Mouse (Mus musculus) natural killer cell, adult 2 months (primary cell): ENCODE results near the gene Zkscan3.

Source experiments
- DNase-seq, 2 experiments: peaks; one replicate each; pipeline ENCODE4 v3.0.0; 2022; ENCODE audit warnings: low spot score in 2 of 2

The Zkscan3 gene

DNA sequence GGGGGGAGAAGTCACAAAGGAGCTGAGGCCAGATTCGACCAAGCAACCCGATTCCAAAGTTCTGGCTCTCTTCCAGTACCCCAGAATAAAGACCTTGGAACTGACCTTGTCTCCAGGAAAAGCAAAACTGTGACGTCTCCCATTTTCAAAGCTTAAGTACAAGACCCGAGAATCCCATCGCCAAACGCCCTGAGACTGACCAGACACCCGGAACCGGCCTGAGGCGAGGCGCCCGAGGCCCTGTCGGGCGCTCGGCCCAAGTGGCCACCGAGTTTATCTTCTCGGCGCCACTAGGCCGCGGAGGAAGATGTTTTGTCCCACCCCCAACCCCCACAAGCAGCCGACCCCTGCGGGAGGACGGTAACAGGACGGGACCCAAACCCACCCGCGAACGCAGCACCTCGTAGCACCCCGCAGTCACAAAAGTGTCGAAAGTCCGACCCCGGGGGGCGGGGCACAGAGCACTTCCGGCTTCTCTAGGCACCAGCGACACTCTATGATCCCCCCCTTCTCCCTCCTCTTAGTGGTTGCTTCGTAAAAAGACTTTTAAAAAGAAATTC, at the start of gene Zkscan3:
Gene Zkscan3 (minus strand): TSS at position 469 of the 560 bp plus-strand sequence.
- DNase-seq = peak; percentile 75 to 81

GRCm38 (mm10) chr13:21447856-21448614, 45.5 kb upstream of the Zkscan3 start:
- no peak for DNase-seq

- no peak for DNase-seq
Observed at GRCm38 (mm10) chr13:21446796-21447195, 44.2 kb upstream of the Zkscan3 start.

GRCm38 (mm10) chr13:21441207-21441572, 38.6 kb upstream of the Zkscan3 start:
- no peak for DNase-seq

- DNase-seq = peak in 1 of 2 experiments; percentile 15
Observed at GRCm38 (mm10) chr13:21440503-21441206, 38.1 kb upstream of the Zkscan3 start, which contains the start of gene Pgbd1. Pgbd1 (minus strand) TSS chr13:21441058.

- no peak for DNase-seq
Observed at GRCm38 (mm10) chr13:21435476-21435875, 32.9 kb upstream of the Zkscan3 start.

GRCm38 (mm10) chr13:21427631-21428030, 25.1 kb upstream of the Zkscan3 start:
- no peak for DNase-seq

DNA sequence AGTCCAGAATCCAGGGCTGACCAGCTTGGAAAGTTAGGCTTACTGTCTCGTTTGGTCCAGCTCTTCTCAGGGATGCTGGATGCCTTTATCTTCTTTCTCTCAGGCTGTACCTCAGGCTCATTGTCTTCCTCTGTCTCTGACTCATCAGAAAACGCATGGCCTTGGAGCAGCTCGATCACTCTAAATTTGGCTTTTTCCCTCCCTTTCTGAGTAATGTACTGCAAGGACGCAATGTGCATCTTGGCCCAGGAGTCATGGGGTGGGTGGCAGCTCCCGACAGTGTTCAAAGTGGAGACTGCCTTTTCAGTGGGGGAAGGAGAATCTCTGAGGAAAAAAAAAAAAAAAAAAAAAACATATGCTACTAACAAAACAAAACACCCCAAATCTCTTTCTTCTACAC, 20.7 kb upstream of the Zkscan3 start:
- DNase-seq = no peak

GRCm38 (mm10) chr13:21418865-21419264, 16.3 kb upstream of the Zkscan3 start:
- DNase-seq = no peak

DNA sequence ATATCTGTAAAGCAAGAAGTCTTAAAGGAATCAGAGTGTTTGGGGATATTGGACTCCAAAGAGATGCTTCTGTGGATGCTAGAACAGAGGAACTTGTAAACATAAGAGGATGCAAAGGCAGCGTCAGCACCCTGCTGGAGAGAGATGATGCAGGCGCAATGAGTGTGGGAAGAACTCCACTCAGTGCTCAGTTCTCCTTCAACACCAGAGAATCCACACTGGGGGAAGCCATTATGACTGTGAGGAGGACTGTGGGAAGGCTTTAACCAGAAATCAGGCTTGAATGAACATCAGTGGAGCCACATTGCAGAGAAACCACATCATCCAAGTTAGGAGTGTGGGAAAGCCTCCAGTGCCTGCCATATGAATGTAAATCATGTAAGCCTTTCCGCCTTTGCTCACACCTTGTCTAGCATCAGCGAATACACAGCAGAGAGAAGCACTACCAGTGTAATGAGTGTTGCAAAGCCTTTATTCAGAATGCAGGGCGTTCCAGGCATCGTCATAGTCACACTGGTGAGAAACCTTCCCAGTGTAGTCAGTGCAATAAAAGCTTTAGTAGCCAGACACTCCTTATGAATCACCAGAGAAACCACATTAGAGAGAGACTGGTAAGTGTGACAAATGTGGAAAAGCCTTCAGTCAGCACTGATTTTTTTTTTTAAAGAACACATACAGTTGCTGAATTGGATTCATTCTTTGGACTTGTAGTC, 14.9 kb upstream of the Zkscan3 start:
- no peak for DNase-seq

- no peak for DNase-seq
Observed at GRCm38 (mm10) chr13:21415750-21416149, 13.2 kb upstream of the Zkscan3 start.

DNA sequence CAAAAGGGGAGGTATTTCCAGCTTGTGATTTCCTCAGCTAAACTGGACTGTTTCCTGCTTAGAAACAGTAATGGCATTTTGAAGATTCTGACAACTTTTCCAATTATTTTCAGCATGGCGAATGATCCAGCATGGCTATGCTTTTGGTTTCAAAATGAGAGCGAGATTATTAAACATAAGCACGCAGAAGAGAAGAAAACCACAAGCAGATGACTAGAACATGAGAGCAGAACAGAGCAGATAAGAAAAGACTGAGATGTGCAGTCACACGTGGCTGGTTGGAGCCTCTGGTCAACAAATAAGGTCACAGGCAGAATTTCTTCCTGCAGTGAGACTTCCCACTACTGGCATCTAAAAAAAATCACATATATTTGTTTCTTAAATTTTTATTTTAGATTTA, 12.7 kb upstream of the Zkscan3 start:
- no peak for DNase-seq

DNA sequence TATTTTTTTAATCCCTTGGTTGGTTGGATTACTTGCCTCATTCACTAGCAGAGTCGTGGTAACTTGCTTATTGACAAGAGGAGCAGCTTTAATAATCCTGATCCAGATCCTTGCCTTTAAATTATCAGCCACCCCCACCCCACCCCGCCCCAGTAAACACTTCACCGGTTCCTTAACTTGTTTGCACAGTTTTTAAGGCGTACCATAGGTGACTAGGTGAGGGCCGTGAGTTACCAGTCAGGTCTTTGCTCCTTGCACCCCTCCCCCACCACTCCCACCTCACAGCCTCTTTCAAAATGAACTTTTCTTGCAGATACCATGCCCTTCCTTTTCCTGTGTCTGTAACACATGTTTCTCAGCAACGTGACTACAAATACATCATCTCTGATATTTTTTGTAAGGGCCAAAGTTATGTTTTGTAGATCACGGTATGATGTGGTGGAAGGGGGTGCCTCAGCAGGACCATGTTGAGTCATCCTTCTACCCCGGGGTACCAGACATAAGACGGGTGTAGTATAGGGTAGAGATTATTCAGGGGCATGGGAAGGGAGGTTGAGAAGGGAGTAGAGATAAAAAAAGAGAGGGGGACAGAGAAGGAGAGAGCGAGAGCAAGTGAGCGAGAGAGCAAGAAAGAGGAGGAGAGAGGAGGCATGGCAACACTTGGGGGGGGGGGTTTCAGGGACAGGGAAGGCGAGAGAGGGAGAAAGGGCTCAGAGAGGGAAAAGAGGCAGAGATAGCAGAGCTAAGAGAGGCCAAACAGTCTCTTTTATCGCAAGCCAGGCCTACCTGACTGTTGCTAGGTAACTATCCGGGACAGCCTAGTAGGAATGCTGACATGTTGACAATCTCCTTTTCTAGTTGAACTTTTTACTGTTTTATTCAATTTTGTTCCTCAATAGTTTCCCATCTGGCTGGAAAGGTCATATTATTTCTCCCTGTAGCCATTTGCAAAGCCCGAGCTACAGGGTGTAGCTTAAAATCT, 12.0 kb upstream of the Zkscan3 start:
- DNase-seq = no peak

- no peak for DNase-seq
Observed at GRCm38 (mm10) chr13:21408805-21409459, 6.4 kb upstream of the Zkscan3 start.

DNA sequence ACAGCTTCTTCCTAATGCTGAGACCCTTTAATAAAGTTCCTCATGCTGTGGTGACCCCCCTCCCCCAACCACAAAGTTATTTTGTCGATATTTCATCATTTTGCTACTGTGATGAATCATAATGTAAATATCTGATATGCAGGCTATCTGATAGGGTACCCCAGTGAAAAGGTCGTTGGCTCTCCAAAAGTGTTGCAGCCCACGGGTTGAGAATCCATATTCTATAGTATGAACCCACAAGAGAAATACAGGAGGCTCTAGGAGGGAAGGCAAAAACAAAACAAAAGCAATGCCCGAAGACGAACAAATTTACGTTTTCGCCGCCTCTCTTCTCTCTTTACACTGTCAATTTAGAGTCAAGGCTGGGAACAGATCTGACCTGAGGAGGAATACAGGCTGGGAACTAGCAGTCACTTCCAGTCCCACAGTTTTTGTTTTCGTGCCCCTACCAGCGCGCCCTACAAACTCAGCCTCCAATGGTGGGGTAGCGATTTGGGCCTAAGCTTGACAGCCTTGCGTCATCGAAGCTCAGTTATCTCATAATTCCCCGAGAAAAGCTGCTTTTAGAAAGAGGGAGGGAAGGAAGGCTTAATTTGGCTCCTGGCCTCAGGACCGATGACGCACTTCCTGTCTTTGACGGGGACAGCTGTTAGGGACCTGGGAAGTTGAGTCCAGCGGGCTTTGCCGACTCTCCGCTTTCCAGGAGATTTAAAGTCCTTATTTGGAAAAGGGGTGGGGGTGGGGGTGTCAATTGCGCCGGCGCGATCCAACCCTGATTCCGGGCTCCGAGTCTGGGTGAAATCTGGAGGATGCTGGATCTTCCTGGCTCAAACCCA, 5.6 kb upstream of the Zkscan3 start:
- DNase-seq = peak; percentile 11 to 21

GRCm38 (mm10) chr13:21407341-21407740, 4.8 kb upstream of the Zkscan3 start:
- no peak for DNase-seq

DNA sequence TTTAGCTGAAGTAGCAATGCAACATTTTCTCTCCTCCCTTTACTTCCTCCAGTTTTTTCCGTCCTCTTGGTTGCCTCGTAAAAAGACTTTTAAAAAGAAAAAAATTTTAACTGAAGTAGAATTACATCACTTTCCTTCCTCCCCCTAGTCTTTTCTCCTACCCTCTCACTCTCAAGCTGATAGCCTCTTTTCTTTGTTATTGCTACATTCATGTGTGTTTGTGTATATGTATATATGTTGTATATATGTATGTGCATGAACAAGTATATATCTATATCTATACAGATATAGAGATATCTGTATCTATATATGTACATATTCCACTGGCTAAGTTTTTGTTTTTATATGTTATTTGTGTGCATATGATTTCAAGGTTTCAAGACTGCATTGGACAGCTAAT, 293 bp upstream of the Zkscan3 start:
- DNase-seq = no peak

GRCm38 (mm10) chr13:21401636-21402286, 794 bp downstream of the Zkscan3 start:
- DNase-seq = no peak

DNA sequence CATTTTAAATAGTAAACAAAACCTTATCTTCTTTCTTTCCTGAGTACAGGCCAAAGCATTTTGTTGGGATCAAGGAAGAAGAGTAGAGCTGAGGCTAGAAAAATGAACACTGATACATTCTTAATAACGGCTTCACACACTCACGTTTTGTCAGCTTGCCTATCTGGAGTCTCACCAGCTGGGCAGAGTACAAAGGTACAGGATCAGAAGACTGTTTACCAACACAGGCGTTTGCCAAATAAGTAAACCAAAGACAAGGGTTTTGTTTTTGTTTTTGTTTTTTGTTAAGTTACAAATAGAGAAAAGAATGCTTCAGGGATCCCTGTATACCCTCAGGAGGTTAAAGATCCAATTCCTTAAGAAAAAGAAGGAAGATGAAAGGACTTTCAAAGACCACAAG, 1.4 kb downstream of the Zkscan3 start:
- no peak for DNase-seq
